Mouse (Mus musculus): Measurements from ENCODE around the gene Olfr1287.

Gene Olfr1287

GRCm38 (mm10) chr2:111448842-111449241, at the start of gene Olfr1287:
Olfr1287 (plus strand) TSS chr2:111449142.
- no peak for ATAC-seq (ENCODE audit: low TSS enrichment)

GRCm38 (mm10) chr2:111422931-111423330, 26.0 kb upstream of the Olfr1287 start, which contains the start of gene Olfr1286:
Olfr1286 (minus strand) TSS chr2:111423115.
- ATAC-seq (ENCODE audit: low TSS enrichment), result no peak

GRCm38 (mm10) chr2:111473801-111474200, 24.9 kb downstream of the Olfr1287 start, which contains the start of gene Olfr1288:
Olfr1288 (plus strand) TSS chr2:111474101.
- no peak for ATAC-seq (ENCODE audit: low TSS enrichment)

- ATAC-seq (ENCODE audit: low TSS enrichment), result no peak
These were observed 31.6 kb downstream of the Olfr1287 start, which contains the start of gene Olfr1289 for GRCm38 (mm10) chr2:111480519-111480918. Olfr1289 (plus strand) TSS chr2:111480819.

- no peak for ATAC-seq (ENCODE audit: low TSS enrichment)
These were observed 44.8 kb downstream of the Olfr1287 start, which contains the start of gene Olfr1290 for GRCm38 (mm10) chr2:111493729-111494128. Olfr1290 (minus strand) TSS chr2:111493829.

- ATAC-seq (ENCODE audit: low TSS enrichment), result no peak
These were observed 47.9 kb downstream of the Olfr1287 start, which contains the start of gene Olfr1291-ps1 for GRCm38 (mm10) chr2:111496880-111497279. Olfr1291-ps1 (plus strand) TSS chr2:111497180.
